Mouse (Mus musculus): ENCODE measurements at regions not wholly inside any gene's neighbourhood (a gene's known extent, or its start where the extent isn't known, plus 50 kb on each side); places are given as distances from the start of the nearest gene placed in this dataset.

DNA sequence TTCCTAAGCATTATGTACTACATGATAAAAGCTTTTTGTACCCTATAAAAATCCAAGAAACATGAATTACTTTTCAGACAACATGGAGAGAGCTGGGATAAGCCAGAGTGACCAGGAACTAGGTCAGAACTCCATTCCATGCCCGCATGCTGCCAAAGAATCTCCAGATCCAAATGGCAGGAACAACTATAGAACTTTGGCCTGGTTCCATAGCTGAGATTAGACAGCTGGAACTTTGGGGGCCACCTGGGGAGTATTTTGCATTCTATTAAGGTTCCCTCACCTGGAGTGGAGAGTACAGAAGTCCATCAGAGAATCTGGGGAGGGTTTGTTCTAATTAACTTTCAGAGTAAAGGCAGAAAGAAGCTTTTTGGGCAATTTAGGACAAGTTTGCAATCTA is 327.7 kb downstream of the Sqor start:
- TF ChIP-seq CTCF (IDR thresholded peaks at IDR 0.05; ENCODE audit: borderline replicate concordance, extremely low read depth, insufficient read depth, insufficient read length) (no peak), POLR2A (IDR thresholded peaks at IDR 0.05; ENCODE audit: borderline replicate concordance, extremely low read depth, insufficient read depth, insufficient read length, poor library complexity, severe bottlenecking) (no peak)

All from brain, embryonic 14.5 days (tissue).